Mouse (Mus musculus) bone marrow macrophage, adult 2 months (primary cell): Measurements from ENCODE around the gene Lpar1.

Experiments used
- CTCF ChIP-seq: IDR thresholded peaks from 2 replicates; pipeline ENCODE4 v1.5.1; 2012; ENCODE audit warnings: low read depth, mild to moderate bottlenecking, low read length, moderate library complexity
- POLR2A ChIP-seq: IDR thresholded peaks from 2 replicates; pipeline ENCODE4 v1.6.1; 2012; ENCODE audit warnings: mild to moderate bottlenecking, low read depth, low read length, borderline replicate concordance

GRCm38 (mm10) chr4:58464390-58465164, 89.1 kb downstream of the Lpar1 start:
- TF ChIP-seq POLR2A (no peak), CTCF (no peak)
